Mouse (Mus musculus) MEL (cell line): ENCODE results near the gene Tbx3. TPM values are rescaled to one million over a fixed set of nuclear protein-coding genes. Genes with fewer than 3 reads are reported as not detected.

Experiments used
- DNase-seq: peaks from one replicate; pipeline ENCODE4 v3.0.0; 2011; ENCODE audit warnings: low read depth, low spot score
- H3K27ac ChIP-seq: 2 replicates; pipeline ENCODE4 v1.5.1; 2012; ENCODE audit warnings: low read depth, mild to moderate bottlenecking, control low read depth, low read length, moderate library complexity; ENCODE audit not compliant: control insufficient read depth
- H3K27me3 ChIP-seq, 2 experiments: fragments of 150-350 bp in 1 of 2; sonication (generic) in 1 of 2; 2 replicates each; pipeline ENCODE4 v1.6.1; 2012; ENCODE audit warnings: low read length in 2 of 2, mild to moderate bottlenecking in 2 of 2, improper control_type of control experiment in 1 of 2, moderate library complexity in 1 of 2; ENCODE audit not compliant: insufficient read depth in 2 of 2, control insufficient read depth in 1 of 2
- H3K36me3 ChIP-seq, 2 experiments: 2 replicates each; pipeline ENCODE4 v1.6.1; 2012 to 2014; ENCODE audit warnings: low read length in 2 of 2, improper control_type of control experiment in 1 of 2, inconsistent platforms in 1 of 2, mild to moderate bottlenecking in 1 of 2; ENCODE audit not compliant: insufficient read depth in 2 of 2, control insufficient read depth in 1 of 2
- H3K4me1 ChIP-seq, 2 experiments: fragments of 150-350 bp in 1 of 2; sonication (generic) in 1 of 2; 2 replicates each; pipeline ENCODE4 v1.6.1; 2012; ENCODE audit warnings: low read length in 2 of 2, improper control_type of control experiment in 1 of 2, mild to moderate bottlenecking in 1 of 2; ENCODE audit not compliant: insufficient read depth in 2 of 2, control insufficient read depth in 1 of 2
- H3K4me3 ChIP-seq, 2 experiments: fragments of 150-350 bp in 1 of 2; sonication (generic) in 1 of 2; 2 replicates each; pipeline ENCODE4 v1.5.1; 2012; ENCODE audit warnings: low read depth in 2 of 2, low read length in 2 of 2, mild to moderate bottlenecking in 2 of 2, moderate library complexity in 2 of 2, control low read depth in 1 of 2, improper control_type of control experiment in 1 of 2; ENCODE audit not compliant: control insufficient read depth in 1 of 2, insufficient read depth in 1 of 2
- H3K79me2 ChIP-seq: 2 replicates; pipeline ENCODE4 v1.6.1; 2012; ENCODE audit warnings: mild to moderate bottlenecking, low read length, moderate library complexity; ENCODE audit not compliant: control insufficient read depth, poor library complexity, insufficient read depth
- H3K9ac ChIP-seq: 2 replicates; pipeline ENCODE4 v1.6.1; 2012; ENCODE audit warnings: low read depth, mild to moderate bottlenecking, control low read depth, low read length, moderate library complexity; ENCODE audit not compliant: control insufficient read depth, poor library complexity, severe bottlenecking
- H3K9me3 ChIP-seq: fragments of 150-350 bp; sonication (generic); replicated peaks from 2 replicates; pipeline ENCODE4 v1.6.1; 2012; ENCODE audit warnings: mild to moderate bottlenecking, low read length, improper control_type of control experiment, moderate library complexity; ENCODE audit not compliant: insufficient read depth
- CHD1 ChIP-seq: IDR thresholded peaks from 2 replicates; pipeline ENCODE4 v1.6.1; 2012; ENCODE audit warnings: low read depth, mild to moderate bottlenecking, inconsistent platforms, low read length, improper control_type of control experiment
- CHD2 ChIP-seq: IDR thresholded peaks from 2 replicates; pipeline ENCODE4 v1.6.1; 2011; ENCODE audit warnings: low read length, improper control_type of control experiment
- CTCF ChIP-seq, 3 experiments: IDR thresholded peaks in 2 of 3; conservative IDR thresholded peaks in 1 of 3; 2 replicates each; pipeline ENCODE4 v1.5.1; 2011 to 2012; ENCODE audit warnings: low read length in 3 of 3, low read depth in 2 of 3, mild to moderate bottlenecking in 2 of 3, improper control_type of control experiment in 1 of 3, inconsistent platforms in 1 of 3, mixed read lengths in 1 of 3, moderate library complexity in 1 of 3; ENCODE audit not compliant: control insufficient read depth in 1 of 3, insufficient read depth in 1 of 3, poor library complexity in 1 of 3, severe bottlenecking in 1 of 3
- E2F4 ChIP-seq: IDR thresholded peaks from 2 replicates; pipeline ENCODE4 v1.6.1; 2011; ENCODE audit warnings: low read depth, low read length, improper control_type of control experiment, borderline replicate concordance
- ELF1 ChIP-seq: IDR thresholded peaks from 2 replicates; pipeline ENCODE4 v1.6.1; 2014; ENCODE audit warnings: low read depth, mild to moderate bottlenecking, inconsistent platforms, low read length, improper control_type of control experiment, moderate library complexity
- EP300 ChIP-seq, 2 experiments: IDR thresholded peaks; 2 replicates each; pipeline ENCODE4 v1.6.1; 2011; ENCODE audit warnings: improper control_type of control experiment in 2 of 2, low read length in 2 of 2, low read depth in 1 of 2, mild to moderate bottlenecking in 1 of 2
- KAT2A ChIP-seq: conservative IDR thresholded peaks from 2 replicates; pipeline ENCODE4 v1.6.1; 2012; ENCODE audit warnings: low read depth, low read length, improper control_type of control experiment, inconsistent platforms
- MAFK ChIP-seq: IDR thresholded peaks from 2 replicates; pipeline ENCODE4 v1.6.1; 2011; ENCODE audit warnings: low read depth, mild to moderate bottlenecking, low read length, improper control_type of control experiment, borderline replicate concordance
- MAZ ChIP-seq: IDR thresholded peaks from 2 replicates; pipeline ENCODE4 v1.6.1; 2012; ENCODE audit warnings: low read depth, mild to moderate bottlenecking, inconsistent platforms, low read length, improper control_type of control experiment
- MEF2A ChIP-seq: IDR thresholded peaks from 2 replicates; pipeline ENCODE4 v1.6.1; 2014; ENCODE audit warnings: low read depth, mild to moderate bottlenecking, inconsistent platforms, low read length, improper control_type of control experiment; ENCODE audit not compliant: poor library complexity, insufficient replicate concordance, severe bottlenecking; ENCODE audit errors: extremely low read depth
- MXI1 ChIP-seq: IDR thresholded peaks from 2 replicates; pipeline ENCODE4 v1.6.1; 2011; ENCODE audit warnings: mild to moderate bottlenecking, low read depth, low read length, improper control_type of control experiment
- MYB ChIP-seq: IDR thresholded peaks from 2 replicates; pipeline ENCODE4 v1.6.1; 2011; ENCODE audit warnings: mild to moderate bottlenecking, low read depth, low read length, improper control_type of control experiment
- NELFE ChIP-seq: IDR thresholded peaks from 2 replicates; pipeline ENCODE4 v1.6.1; 2011; ENCODE audit warnings: low read depth, low read length, improper control_type of control experiment
- POLR2A ChIP-seq, 2 experiments: IDR thresholded peaks; 2 replicates each; pipeline ENCODE4 v1.6.1; 2011 to 2012; ENCODE audit warnings: low read length in 2 of 2, mild to moderate bottlenecking in 2 of 2, control low read depth in 1 of 2, improper control_type of control experiment in 1 of 2, low read depth in 1 of 2, moderate library complexity in 1 of 2; ENCODE audit not compliant: control insufficient read depth in 1 of 2, insufficient read depth in 1 of 2, poor library complexity in 1 of 2
- POLR2AphosphoS2 ChIP-seq: IDR thresholded peaks from 2 replicates; pipeline ENCODE4 v1.6.1; 2011; ENCODE audit warnings: low read length, improper control_type of control experiment
- POLR2AphosphoS5 ChIP-seq: IDR thresholded peaks from 2 replicates; pipeline ENCODE4 v1.6.1; 2012; ENCODE audit warnings: low read depth, borderline replicate concordance, mild to moderate bottlenecking, inconsistent platforms, low read length, moderate library complexity, mixed read lengths
- RAD21 ChIP-seq: IDR thresholded peaks from 2 replicates; pipeline ENCODE4 v1.6.1; 2011; ENCODE audit warnings: mild to moderate bottlenecking, low read depth, low read length, improper control_type of control experiment
- RCOR1 ChIP-seq: IDR thresholded peaks from 2 replicates; pipeline ENCODE4 v1.6.1; 2012; ENCODE audit warnings: low read depth, mild to moderate bottlenecking, inconsistent platforms, low read length, improper control_type of control experiment
- SIN3A ChIP-seq: IDR thresholded peaks from 2 replicates; pipeline ENCODE4 v1.6.1; 2012; ENCODE audit warnings: low read length, improper control_type of control experiment, inconsistent platforms
- TBP ChIP-seq: IDR thresholded peaks from 2 replicates; pipeline ENCODE4 v1.8.0; 2011; ENCODE audit warnings: low read depth, low read length, improper control_type of control experiment
- TCF12 ChIP-seq: IDR thresholded peaks from 2 replicates; pipeline ENCODE4 v1.6.1; 2014; ENCODE audit warnings: low read depth, mild to moderate bottlenecking, inconsistent platforms, low read length, improper control_type of control experiment, moderate library complexity
- UBTF ChIP-seq: IDR thresholded peaks from 2 replicates; pipeline ENCODE4 v1.6.1; 2012; ENCODE audit warnings: low read depth, mild to moderate bottlenecking, inconsistent platforms, low read length, improper control_type of control experiment, moderate library complexity, borderline replicate concordance; ENCODE audit not compliant: insufficient read depth
- USF1 ChIP-seq: IDR thresholded peaks from 2 replicates; pipeline ENCODE4 v1.6.1; 2014; ENCODE audit warnings: low read depth, mild to moderate bottlenecking, inconsistent platforms, low read length, improper control_type of control experiment, moderate library complexity
- USF2 ChIP-seq, 2 experiments: IDR thresholded peaks; 2 replicates each; pipeline ENCODE4 v1.6.1; 2011 to 2012; ENCODE audit warnings: improper control_type of control experiment in 2 of 2, low read length in 2 of 2, borderline replicate concordance in 1 of 2, inconsistent platforms in 1 of 2, low read depth in 1 of 2, mild to moderate bottlenecking in 1 of 2; ENCODE audit not compliant: insufficient read depth in 1 of 2
- ZC3H11A ChIP-seq: IDR thresholded peaks from 2 replicates; pipeline ENCODE4 v1.6.1; 2012; ENCODE audit warnings: low read depth, mild to moderate bottlenecking, inconsistent platforms, low read length, improper control_type of control experiment
- ZMIZ1 ChIP-seq: IDR thresholded peaks from 2 replicates; pipeline ENCODE4 v1.6.1; 2012; ENCODE audit warnings: low read depth, mild to moderate bottlenecking, inconsistent platforms, low read length, improper control_type of control experiment, moderate library complexity
- ZNF384 ChIP-seq: IDR thresholded peaks from 2 replicates; pipeline ENCODE4 v1.6.1; 2012; ENCODE audit warnings: low read depth, mild to moderate bottlenecking, inconsistent platforms, low read length, improper control_type of control experiment
- polyA plus RNA-seq, 2 experiments: library from polyadenylated mRNA; stranded (reverse) in 1 of 2; unstranded in 1 of 2; fragments of >175 nt in 1 of 2; fragments of >200 nt in 1 of 2; gene quantifications; 2 replicates each; pipeline versions ENCODE4 v1.2.1 to v1.2.4; 2012; ENCODE audit warnings: low replicate concordance in 2 of 2, low read depth in 1 of 2; ENCODE audit not compliant: insufficient read length in 2 of 2, insufficient read depth in 1 of 2, missing spikeins in 1 of 2
- total RNA-seq: library from RNA; depleted of rRNA; stranded (reverse); fragments of 300-350 nt; gene quantifications from 2 replicates; pipeline ENCODE4 v1.2.3, GENCODE M21; 2012

Gene Tbx3
- total and polyA plus RNA-seq, 3 experiments: not detected

- H3K9ac ChIP-seq: no peak overlapping the region
- TF ChIP-seq SIN3A (no peak), MYB (no peak), MXI1 (no peak), CTCF (IDR thresholded peaks at IDR 0.05 in 2 of 3, conservative IDR thresholded peaks at IDR 0.05 in 1 of 3; ENCODE audit: control insufficient read depth in 1 of 3, insufficient read depth in 1 of 3, low read depth in 2 of 3, low read length in 3 of 3, poor library complexity in 1 of 3, severe bottlenecking in 1 of 3) (no peak), ZNF384 (no peak), MAZ (no peak), KAT2A (no peak), CHD2 (no peak), CHD1 (no peak), POLR2AphosphoS5 (no peak), NELFE (no peak), POLR2A (IDR thresholded peaks at IDR 0.05; ENCODE audit: control insufficient read depth in 1 of 2, insufficient read depth in 1 of 2, low read depth in 1 of 2, low read length in 2 of 2, poor library complexity in 1 of 2) (no peak), ZC3H11A (no peak), UBTF (no peak), TCF12 (no peak)
- TF ChIP-seq, all 39 proteins: peak for 0
- DNase-seq: no peak
- no peaks in the 10 kb centered on the region for H3K79me2 ChIP-seq
- no peaks in the 10 kb centered on the region for H3K9me3 ChIP-seq
- H3K27me3 ChIP-seq: no peaks in the 10 kb centered on the region
- H3K36me3 ChIP-seq: no peaks in the 10 kb centered on the region
- no peaks in the 10 kb centered on the region for H3K4me1 ChIP-seq
- H3K4me3 ChIP-seq: no peak overlapping the region
- H3K27ac ChIP-seq: no peak overlapping the region
These were observed 14.1 kb upstream of the Tbx3 start for GRCm38 (mm10) chr5:119656354-119656753.

GRCm38 (mm10) chr5:119656856-119657255, 13.6 kb upstream of the Tbx3 start:
- Histone ChIP-seq H3K27me3 (no peaks in the 10 kb centered on the region), H3K4me1 (no peaks in the 10 kb centered on the region), H3K27ac (no peak overlapping the region), H3K9me3 (no peaks in the 10 kb centered on the region), H3K4me3 (no peak overlapping the region), H3K9ac (no peak overlapping the region), H3K79me2 (no peaks in the 10 kb centered on the region), H3K36me3 (no peaks in the 10 kb centered on the region)
- TF ChIP-seq SIN3A: no peak
- no peak for TF ChIP-seq RAD21
- TF ChIP-seq NELFE: no peak
- no peak for TF ChIP-seq RCOR1
- TF ChIP-seq MAFK: no peak
- no peak for TF ChIP-seq TBP
- no peak for TF ChIP-seq ZMIZ1
- TF ChIP-seq MAZ: no peak
- TF ChIP-seq EP300 (IDR thresholded peaks at IDR 0.05; ENCODE audit: low read depth in 1 of 2, low read length in 2 of 2): no peak
- TF ChIP-seq ELF1: no peak
- TF ChIP-seq MXI1: no peak
- no peak for TF ChIP-seq MEF2A
- TF ChIP-seq USF2 (IDR thresholded peaks at IDR 0.05; ENCODE audit: borderline replicate concordance in 1 of 2, insufficient read depth in 1 of 2, low read depth in 1 of 2, low read length in 2 of 2): no peak
- TF ChIP-seq USF1: no peak
- TF ChIP-seq E2F4: no peak
- TF ChIP-seq POLR2AphosphoS2: no peak
- TF ChIP-seq TCF12: no peak
- DNase-seq: no peak
